Mouse (Mus musculus) ES-Bruce4 (cell line): ENCODE results near the gene Wdr63.

Experiments used
- CTCF ChIP-seq: IDR thresholded peaks from one replicate; pipeline ENCODE4 v1.8.1; 2011; ENCODE audit warnings: low read depth, low read length
- EP300 ChIP-seq: IDR thresholded peaks from 2 replicates; pipeline ENCODE4 v1.6.1; 2011; ENCODE audit warnings: low read depth, low read length; ENCODE audit not compliant: insufficient read depth
- POLR2A ChIP-seq: IDR thresholded peaks from one replicate; pipeline ENCODE4 v1.8.1; 2011; ENCODE audit warnings: low read length; ENCODE audit not compliant: insufficient read depth

GRCm38 (mm10) chr3:146121310-146122124, 13.6 kb upstream of the Wdr63 start:
- TF ChIP-seq CTCF (no peak), POLR2A (no peak), EP300 (no peak)
